Mouse (Mus musculus): ENCODE measurements around the gene Synm. TPM values are rescaled to one million over a fixed set of nuclear protein-coding genes. Genes with fewer than 3 reads are reported as not detected.

The Synm gene
- polyA plus RNA-seq, 1 experiment from 2014 or later = 2.8 TPM

DNA sequence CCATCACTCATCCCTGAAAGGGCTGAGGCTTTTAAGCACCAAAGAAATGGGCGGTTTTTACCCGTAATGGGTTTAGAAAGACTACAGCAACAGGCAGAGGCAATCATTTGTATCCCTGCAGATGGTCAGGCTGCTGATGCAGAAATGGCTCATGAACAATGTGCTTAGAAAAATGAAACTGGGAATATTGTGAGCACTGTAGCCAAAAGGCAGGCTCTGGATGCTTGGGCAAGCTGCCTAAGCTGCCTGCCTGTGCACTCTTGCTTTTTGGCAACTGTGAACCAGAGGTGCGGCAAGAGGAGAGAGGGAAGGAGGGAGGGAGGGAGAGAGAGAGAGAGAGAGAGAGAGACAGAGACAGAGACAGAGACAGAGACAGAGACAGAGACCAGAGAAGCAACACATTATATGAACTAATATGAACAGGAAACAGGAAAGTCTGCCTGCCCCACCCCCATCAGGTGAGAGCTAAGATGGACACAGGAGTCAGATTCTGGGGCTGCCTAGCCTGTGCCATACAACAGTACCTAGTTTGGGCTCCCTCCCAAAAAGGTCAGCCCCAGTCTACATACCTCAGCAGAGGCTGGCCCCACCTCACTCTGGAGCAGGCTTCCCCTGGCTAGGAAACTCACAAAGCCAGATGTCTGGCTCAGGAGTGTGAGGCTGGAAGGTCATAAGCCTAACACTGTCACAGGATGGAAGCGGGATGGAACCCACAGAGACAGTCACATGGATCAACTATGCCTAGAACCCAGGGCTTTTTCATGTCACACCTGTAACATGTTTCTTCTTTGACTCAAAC is 9.9 kb downstream of the Synm start:
- no peak overlapping the region for H3K9ac ChIP-seq
- no peaks in the 10 kb centered on the region for H3K27me3 ChIP-seq (replicated peaks)
- H3K4me3 ChIP-seq = no peak overlapping the region
- ATAC-seq (ENCODE audit: extremely low read depth, insufficient number of reproducible peaks, low FRiP score, low TSS enrichment) = no peak
- H3K27ac ChIP-seq (replicated peaks) = no peak overlapping the region
- H3K4me1 ChIP-seq = 0 out of 2 replicates have a peak, but pooled peaks cover 8% of the 10 kb centered on the region
- H3K9me3 ChIP-seq = no peaks in the 10 kb centered on the region
- H3K36me3 ChIP-seq = peaks cover 5% of the 10 kb centered on the region
- 79% methylated on average over 4 of the region's 4 CpGs for WGBS
- no peak overlapping the region for H3K4me2 ChIP-seq

DNA sequence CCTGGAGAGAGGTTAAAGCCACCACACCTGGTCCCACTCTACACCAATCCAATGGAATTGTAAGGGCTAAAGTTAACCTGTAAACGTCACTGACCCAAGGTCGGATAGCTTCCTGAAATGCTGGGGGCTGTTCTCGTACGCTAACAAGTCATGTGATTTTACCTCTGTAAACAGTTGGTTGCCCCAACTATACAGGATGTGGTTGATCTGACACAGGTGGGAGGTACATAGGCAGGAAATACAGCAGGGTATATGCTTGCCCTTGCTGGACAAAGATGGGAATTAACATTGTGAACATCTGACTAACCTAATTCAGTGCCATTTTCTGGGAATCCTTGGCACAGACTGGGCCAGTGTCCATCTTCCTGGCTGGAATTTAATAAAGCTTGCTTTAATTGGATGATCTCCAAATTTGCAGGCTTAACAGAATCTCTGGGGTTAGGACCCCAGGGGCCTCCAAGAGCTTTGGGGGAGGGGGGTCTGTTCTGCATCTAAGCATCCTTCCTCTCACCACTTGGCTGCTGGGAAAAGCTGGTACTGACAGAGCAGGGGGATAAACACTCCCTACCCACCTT is 11.7 kb downstream of the Synm start:
- Histone ChIP-seq H3K4me1 (0 out of 2 replicates have a peak, but pooled peaks cover 8% of the 10 kb centered on the region), H3K4me2 (no peak overlapping the region), H3K27me3 (replicated peaks) (no peaks in the 10 kb centered on the region), H3K36me3 (peaks cover 14% of the 10 kb centered on the region), H3K27ac (replicated peaks) (no peak overlapping the region), H3K9ac (no peak overlapping the region), H3K9me3 (no peaks in the 10 kb centered on the region; the same call in 1 of the 2 replicates), H3K4me3 (no peak overlapping the region)
- 86% methylated on average over 4 of the region's 4 CpGs for WGBS
- ATAC-seq (ENCODE audit: extremely low read depth, insufficient number of reproducible peaks, low FRiP score, low TSS enrichment) = no peak

DNA sequence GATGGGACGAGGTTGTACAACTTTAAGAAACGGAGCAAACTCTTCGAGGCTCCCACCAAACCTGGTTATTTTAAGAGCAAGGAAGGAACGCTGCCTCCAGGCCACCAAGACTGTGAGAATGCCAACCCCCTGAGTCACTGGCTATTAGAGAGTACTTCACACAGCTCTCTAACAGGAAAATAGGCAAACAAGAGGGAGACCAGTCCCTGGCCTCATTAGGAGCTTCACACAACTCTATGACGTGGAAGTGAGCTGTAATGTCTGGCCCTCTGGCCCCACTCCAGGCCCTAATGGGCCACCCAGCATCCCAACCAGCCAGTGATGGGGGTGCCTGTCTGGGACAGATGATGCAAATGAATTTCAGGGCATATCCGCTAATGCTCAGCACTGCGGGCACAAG is 17.8 kb downstream of the Synm start:
- Histone ChIP-seq H3K9me3 (no peaks in the 10 kb centered on the region; the same call in 1 of the 2 replicates), H3K4me2 (0 out of 2 replicates have a peak overlapping the region, but pooled peaks have one; percentile 1), H3K27ac (replicated peaks) (peak overlapping the region; percentile 79), H3K9ac (peak overlapping the region; percentile 30; the same call in 1 of the 2 replicates), H3K27me3 (replicated peaks) (no peaks in the 10 kb centered on the region), H3K4me1 (peaks cover 27% of the 10 kb centered on the region), H3K4me3 (no peak overlapping the region), H3K36me3 (peaks cover 14% of the 10 kb centered on the region)
- no peak for ATAC-seq (ENCODE audit: extremely low read depth, insufficient number of reproducible peaks, low FRiP score, low TSS enrichment)
- WGBS = 37% methylated on average over 7 of the region's 7 CpGs

DNA sequence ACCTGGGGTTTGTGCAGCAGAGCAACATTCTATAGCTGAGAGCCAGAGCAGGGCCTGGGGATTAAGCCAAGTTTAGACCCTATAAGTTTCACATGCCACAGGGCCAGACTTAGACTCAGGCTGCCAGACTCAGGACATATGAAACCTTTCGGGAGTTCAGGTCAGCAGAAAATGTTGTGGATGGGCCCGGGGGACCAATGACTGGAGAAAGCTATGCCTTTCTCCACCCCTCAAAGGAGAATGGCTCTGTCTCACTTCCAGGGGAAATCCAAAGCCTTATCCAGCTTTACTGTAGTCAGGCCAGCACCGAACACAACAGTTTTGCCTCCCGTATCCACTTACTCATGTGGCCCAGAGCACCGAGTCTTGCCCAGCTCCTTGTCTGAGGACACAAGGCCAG is 18.7 kb downstream of the Synm start:
- H3K36me3 ChIP-seq = peaks cover 17% of the 10 kb centered on the region
- H3K4me3 ChIP-seq = no peak overlapping the region
- H3K9me3 ChIP-seq = no peaks in the 10 kb centered on the region; the same call in 1 of the 2 replicates
- WGBS = 63% methylated on average over 5 of the region's 5 CpGs
- ATAC-seq (ENCODE audit: extremely low read depth, insufficient number of reproducible peaks, low FRiP score, low TSS enrichment) = no peak
- H3K4me2 ChIP-seq = no peak overlapping the region
- H3K27me3 ChIP-seq (replicated peaks) = no peaks in the 10 kb centered on the region
- H3K4me1 ChIP-seq = peaks cover 27% of the 10 kb centered on the region
- peak overlapping the region; percentile 30; the same call in 1 of the 2 replicates for H3K9ac ChIP-seq
- peak overlapping the region; percentile 79 for H3K27ac ChIP-seq (replicated peaks)

DNA sequence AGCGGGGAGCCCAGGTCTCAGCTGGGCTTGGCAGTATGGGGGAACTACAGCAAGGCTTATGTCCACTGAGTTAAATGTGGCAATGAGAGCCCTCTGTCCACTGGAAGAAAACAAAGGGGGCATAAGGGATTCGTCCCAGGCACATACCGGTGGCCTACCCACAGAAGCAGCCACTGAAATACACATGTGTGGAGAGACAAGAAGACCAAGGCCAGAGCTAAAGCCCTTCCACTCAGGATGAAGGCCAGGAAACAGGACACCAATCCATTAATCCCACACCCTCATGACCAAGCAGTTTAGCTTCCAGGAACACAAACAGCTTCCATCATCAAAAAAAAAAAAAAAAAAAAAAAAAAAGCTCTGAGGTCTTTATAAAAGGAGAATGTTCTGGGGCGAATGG is 19.2 kb downstream of the Synm start:
- ATAC-seq (ENCODE audit: extremely low read depth, insufficient number of reproducible peaks, low FRiP score, low TSS enrichment) = no peak
- Histone ChIP-seq H3K4me1 (peaks cover 27% of the 10 kb centered on the region), H3K36me3 (peaks cover 19% of the 10 kb centered on the region), H3K4me3 (no peak overlapping the region), H3K27ac (replicated peaks) (peak overlapping the region; percentile 79; the same call in 1 of the 2 replicates), H3K9me3 (no peaks in the 10 kb centered on the region; the same call in 1 of the 2 replicates), H3K9ac (no peak overlapping the region), H3K27me3 (replicated peaks) (no peaks in the 10 kb centered on the region), H3K4me2 (no peak overlapping the region)
- WGBS = 78% methylated on average over 4 of the region's 4 CpGs

DNA sequence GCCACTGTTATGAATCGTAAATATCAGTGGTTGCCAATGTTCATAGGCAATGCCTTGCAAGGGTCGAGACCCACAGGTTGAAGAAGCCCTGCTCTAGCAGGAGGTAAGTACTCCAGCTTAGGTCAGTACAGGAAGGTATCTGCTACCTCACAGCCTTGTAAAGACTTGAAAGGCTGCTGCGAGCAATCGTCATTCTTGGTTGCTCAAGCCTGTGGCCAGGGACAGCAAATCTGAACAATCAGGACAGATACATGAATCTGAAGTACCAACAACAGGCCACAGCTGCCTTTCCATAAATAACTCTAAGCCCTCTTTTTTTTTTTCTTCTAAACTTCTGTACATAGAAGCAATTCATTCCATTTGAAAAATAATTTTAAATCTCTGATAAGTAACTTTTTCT is 27.3 kb downstream of the Synm start:
- no peak overlapping the region for H3K4me2 ChIP-seq
- H3K9ac ChIP-seq = peak overlapping the region; percentile 28; the same call in 1 of the 2 replicates
- no peak overlapping the region for H3K4me3 ChIP-seq
- peaks cover 25% of the 10 kb centered on the region for H3K36me3 ChIP-seq
- no peaks in the 10 kb centered on the region for H3K27me3 ChIP-seq (replicated peaks)
- H3K9me3 ChIP-seq = no peaks in the 10 kb centered on the region
- ATAC-seq (ENCODE audit: extremely low read depth, insufficient number of reproducible peaks, low FRiP score, low TSS enrichment) = no peak
- peaks cover 53% of the 10 kb centered on the region for H3K4me1 ChIP-seq
- 0 out of 2 replicates have a peak overlapping the region, but pooled peaks have one; percentile 20 for H3K27ac ChIP-seq (replicated peaks)
- 48% methylated on average over 4 of the region's 4 CpGs for WGBS

DNA sequence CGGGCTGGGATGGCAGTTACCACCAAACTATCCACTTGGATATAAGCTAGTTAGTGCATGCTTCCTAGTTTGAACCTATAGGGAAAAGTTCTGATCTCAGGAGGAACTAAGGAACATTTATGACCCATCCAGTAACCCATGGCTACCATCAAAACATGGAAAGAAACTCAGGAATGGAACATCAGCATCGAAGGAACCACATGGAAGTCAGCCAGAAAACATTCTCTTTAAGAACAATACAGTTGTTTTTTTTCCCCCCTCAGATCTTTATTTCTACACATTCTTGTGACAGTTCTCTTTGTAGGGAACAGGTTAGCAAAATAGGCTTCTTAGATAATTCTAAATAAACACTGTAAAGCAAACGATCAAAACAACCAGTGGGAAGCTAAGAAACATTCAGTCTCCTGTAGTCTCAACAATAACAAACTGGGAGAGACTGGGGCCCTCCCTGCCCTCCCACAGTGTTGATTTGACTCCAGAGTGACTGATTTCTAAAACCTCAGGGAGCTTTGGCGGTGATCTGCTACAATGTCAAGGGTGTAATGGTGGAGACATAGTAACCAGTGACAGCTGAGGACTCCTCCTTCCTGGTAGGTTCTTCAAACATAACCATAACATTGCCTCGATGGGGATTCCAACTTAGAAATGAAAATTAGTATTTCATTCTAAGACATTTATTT is 29.0 kb downstream of the Synm start:
- no peaks in the 10 kb centered on the region for H3K9me3 ChIP-seq
- H3K4me1 ChIP-seq = peaks cover 53% of the 10 kb centered on the region
- no peak overlapping the region for H3K9ac ChIP-seq
- peaks cover 37% of the 10 kb centered on the region for H3K36me3 ChIP-seq
- H3K4me3 ChIP-seq = no peak overlapping the region
- WGBS = 47% methylated on average over 5 of the region's 5 CpGs
- no peaks in the 10 kb centered on the region for H3K27me3 ChIP-seq (replicated peaks)
- no peak overlapping the region for H3K27ac ChIP-seq (replicated peaks)
- no peak overlapping the region for H3K4me2 ChIP-seq
- ATAC-seq (ENCODE audit: extremely low read depth, insufficient number of reproducible peaks, low FRiP score, low TSS enrichment) = no peak

DNA sequence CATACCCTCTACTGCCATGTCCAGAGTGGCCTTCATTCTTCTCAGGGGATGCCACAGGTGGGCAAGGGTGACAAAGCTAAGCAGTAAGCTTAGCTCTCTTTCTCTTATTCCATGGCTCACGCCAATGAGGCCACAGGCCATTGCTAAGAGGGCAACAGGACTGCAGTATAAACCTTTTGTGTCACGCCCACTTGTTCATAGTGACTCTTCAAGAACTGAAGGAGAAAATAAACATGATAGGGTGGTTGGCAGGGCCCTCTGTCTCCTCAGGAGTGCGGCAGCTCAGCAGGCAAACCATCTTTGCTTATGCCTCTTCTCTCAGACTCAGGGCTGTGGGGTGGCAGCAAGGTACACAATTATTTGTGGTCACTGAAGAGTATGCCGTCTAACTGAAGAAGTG is 30.7 kb downstream of the Synm start:
- Histone ChIP-seq H3K27me3 (replicated peaks) (no peaks in the 10 kb centered on the region), H3K9ac (no peak overlapping the region), H3K4me3 (no peak overlapping the region), H3K27ac (replicated peaks) (no peak overlapping the region), H3K4me1 (peaks cover 44% of the 10 kb centered on the region), H3K4me2 (no peak overlapping the region), H3K36me3 (peaks cover 50% of the 10 kb centered on the region), H3K9me3 (no peaks in the 10 kb centered on the region)
- 79% methylated on average over 4 of the region's 4 CpGs for WGBS
- ATAC-seq (ENCODE audit: extremely low read depth, insufficient number of reproducible peaks, low FRiP score, low TSS enrichment) = no peak

DNA sequence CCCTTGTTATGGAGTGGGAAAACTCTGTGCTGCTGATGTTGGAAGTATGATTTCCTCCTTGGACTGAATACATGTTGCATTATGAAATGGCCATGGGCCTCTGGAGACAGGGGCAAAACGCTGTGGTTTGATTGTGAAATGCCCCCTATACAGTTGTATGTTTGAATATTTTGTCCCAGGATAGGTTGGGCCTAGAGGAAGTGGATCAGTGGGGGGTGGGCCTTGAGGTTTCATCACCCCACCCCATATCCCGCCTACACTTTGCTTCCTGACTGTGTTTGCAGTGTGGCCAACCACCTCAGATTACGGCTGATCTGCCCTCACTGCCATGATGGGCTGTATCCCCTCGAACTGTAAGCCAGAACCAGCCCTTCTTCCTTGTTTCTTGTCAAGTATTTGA is 31.3 kb downstream of the Synm start:
- H3K4me1 ChIP-seq = peaks cover 38% of the 10 kb centered on the region
- no peak overlapping the region for H3K9ac ChIP-seq
- H3K36me3 ChIP-seq = peaks cover 50% of the 10 kb centered on the region
- no peak overlapping the region for H3K4me3 ChIP-seq
- H3K27ac ChIP-seq (replicated peaks) = no peak overlapping the region
- no peak for ATAC-seq (ENCODE audit: extremely low read depth, insufficient number of reproducible peaks, low FRiP score, low TSS enrichment)
- H3K9me3 ChIP-seq = no peaks in the 10 kb centered on the region
- H3K27me3 ChIP-seq (replicated peaks) = no peaks in the 10 kb centered on the region
- WGBS = 88% methylated on average over 4 of the region's 4 CpGs
- H3K4me2 ChIP-seq = no peak overlapping the region

DNA sequence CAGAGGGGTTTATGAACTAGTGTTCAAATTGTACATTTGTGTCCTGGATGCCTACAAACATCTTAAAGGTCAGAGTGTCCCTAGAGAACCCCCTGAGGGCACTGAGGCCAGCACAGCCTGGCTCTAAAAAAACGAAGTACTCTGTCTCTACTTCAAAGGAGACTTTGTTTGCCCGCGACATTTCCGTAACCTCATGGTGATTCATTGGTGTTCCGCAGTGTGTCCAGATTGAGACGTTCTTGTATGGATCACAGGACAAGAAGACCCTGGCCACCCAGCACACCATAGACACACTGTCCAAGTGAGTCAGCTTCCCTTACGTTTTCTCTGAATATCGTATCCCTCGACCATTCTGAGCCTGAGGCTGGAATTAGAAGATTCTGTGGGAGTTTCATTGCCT is 34.5 kb downstream of the Synm start:
- no peaks in the 10 kb centered on the region for H3K9me3 ChIP-seq
- no peak overlapping the region for H3K27ac ChIP-seq (replicated peaks)
- H3K9ac ChIP-seq = no peak overlapping the region
- peaks cover 23% of the 10 kb centered on the region for H3K4me1 ChIP-seq
- H3K27me3 ChIP-seq (replicated peaks) = no peaks in the 10 kb centered on the region
- 75% methylated on average over 9 of the region's 9 CpGs for WGBS
- ATAC-seq (ENCODE audit: extremely low read depth, insufficient number of reproducible peaks, low FRiP score, low TSS enrichment) = no peak
- H3K4me3 ChIP-seq = no peak overlapping the region
- H3K36me3 ChIP-seq = peaks cover 59% of the 10 kb centered on the region
- no peak overlapping the region for H3K4me2 ChIP-seq

DNA sequence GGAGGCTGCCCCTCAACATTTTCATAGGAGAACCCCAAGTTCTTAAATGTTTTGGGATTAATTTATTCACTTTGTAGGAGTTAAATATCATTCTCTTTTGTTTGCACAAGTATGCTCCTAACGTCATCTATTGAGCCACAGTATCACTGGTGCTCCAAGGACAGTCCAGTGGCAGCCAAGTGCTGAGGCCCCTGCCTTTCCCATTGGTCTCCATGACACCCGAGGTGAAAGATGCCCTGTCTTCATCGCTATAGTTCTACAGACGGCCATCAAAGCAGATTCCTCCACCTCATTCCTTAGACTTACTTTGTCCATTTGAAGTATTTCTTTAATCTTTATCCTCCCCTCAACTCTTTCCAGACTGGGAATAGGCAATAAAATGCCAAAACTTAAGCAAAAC is 35.0 kb downstream of the Synm start:
- Histone ChIP-seq H3K36me3 (peaks cover 64% of the 10 kb centered on the region), H3K4me1 (peaks cover 26% of the 10 kb centered on the region), H3K9me3 (no peaks in the 10 kb centered on the region), H3K4me3 (no peak overlapping the region), H3K4me2 (no peak overlapping the region), H3K9ac (no peak overlapping the region), H3K27ac (replicated peaks) (no peak overlapping the region), H3K27me3 (replicated peaks) (no peaks in the 10 kb centered on the region)
- 80% methylated on average over 4 of the region's 4 CpGs for WGBS
- ATAC-seq (ENCODE audit: extremely low read depth, insufficient number of reproducible peaks, low FRiP score, low TSS enrichment) = no peak

Data from heart, embryonic 13.5 days (tissue).